Mouse (Mus musculus): Measurements from ENCODE around the gene Osbpl5. TPM values are rescaled to one million over a fixed set of nuclear protein-coding genes. Genes with fewer than 3 reads are reported as not detected.

Gene Osbpl5
- polyA plus RNA-seq, 1 experiment from 2014 or later: 32.4 TPM

- ATAC-seq (replicated peaks): no peak
- H3K4me2 ChIP-seq (replicated peaks): no peak overlapping the region
- H3K36me3 ChIP-seq: no peaks in the 10 kb centered on the region
- WGBS: 91% methylated on average over 4 of the region's 4 CpGs
- H3K9me3 ChIP-seq: no peaks in the 10 kb centered on the region
- H3K9ac ChIP-seq (replicated peaks): no peak overlapping the region
- no peaks in the 10 kb centered on the region for H3K27me3 ChIP-seq
- peaks cover 11% of the 10 kb centered on the region for H3K4me1 ChIP-seq
- H3K27ac ChIP-seq (replicated peaks): no peak overlapping the region
- H3K4me3 ChIP-seq: no peak overlapping the region
Observed at GRCm38 (mm10) chr7:143723841-143724240, 32.9 kb downstream of the Osbpl5 start.

GRCm38 (mm10) chr7:143722646-143723045, 34.1 kb downstream of the Osbpl5 start:
- Histone ChIP-seq H3K27me3 (no peaks in the 10 kb centered on the region), H3K4me1 (peaks cover 11% of the 10 kb centered on the region), H3K4me2 (replicated peaks) (no peak overlapping the region), H3K27ac (replicated peaks) (peak overlapping the region; percentile 24; the same call in 1 of the 2 replicates), H3K9me3 (no peaks in the 10 kb centered on the region), H3K4me3 (no peak overlapping the region), H3K36me3 (no peaks in the 10 kb centered on the region), H3K9ac (replicated peaks) (no peak overlapping the region)
- 67% methylated on average over 5 of the region's 5 CpGs for WGBS
- ATAC-seq (replicated peaks): peak; percentile 63; the same call in 1 of the 2 replicates

GRCm38 (mm10) chr7:143717811-143718210, 39.0 kb downstream of the Osbpl5 start:
- Histone ChIP-seq H3K4me2 (replicated peaks) (no peak overlapping the region), H3K4me1 (peaks cover 9% of the 10 kb centered on the region), H3K9me3 (no peaks in the 10 kb centered on the region), H3K36me3 (peaks cover 10% of the 10 kb centered on the region; the same call in 1 of the 2 replicates), H3K4me3 (no peak overlapping the region), H3K9ac (replicated peaks) (no peak overlapping the region), H3K27me3 (no peaks in the 10 kb centered on the region), H3K27ac (replicated peaks) (no peak overlapping the region)
- no peak for ATAC-seq (replicated peaks)
- 74% methylated on average over 1 of the region's 1 CpGs for WGBS

GRCm38 (mm10) chr7:143713421-143713820, 43.4 kb downstream of the Osbpl5 start:
- Histone ChIP-seq H3K36me3 (peaks cover 18% of the 10 kb centered on the region; the same call in 1 of the 2 replicates), H3K4me1 (0 out of 2 replicates have a peak, but pooled peaks cover 2% of the 10 kb centered on the region), H3K4me2 (replicated peaks) (no peak overlapping the region), H3K9ac (replicated peaks) (no peak overlapping the region), H3K4me3 (no peak overlapping the region), H3K27ac (replicated peaks) (no peak overlapping the region), H3K9me3 (no peaks in the 10 kb centered on the region), H3K27me3 (no peaks in the 10 kb centered on the region)
- ATAC-seq (replicated peaks): no peak
- 82% methylated on average over 4 of the region's 4 CpGs for WGBS

- Histone ChIP-seq H3K9me3 (no peaks in the 10 kb centered on the region), H3K27me3 (no peaks in the 10 kb centered on the region), H3K4me2 (replicated peaks) (no peak overlapping the region), H3K36me3 (peaks cover 20% of the 10 kb centered on the region; the same call in 1 of the 2 replicates), H3K27ac (replicated peaks) (no peak overlapping the region), H3K4me3 (no peak overlapping the region), H3K9ac (replicated peaks) (no peak overlapping the region), H3K4me1 (0 out of 2 replicates have a peak, but pooled peaks cover 2% of the 10 kb centered on the region)
- no peak for ATAC-seq (replicated peaks)
- WGBS: 73% methylated on average over 8 of the region's 8 CpGs
Observed at GRCm38 (mm10) chr7:143712771-143713348, 43.9 kb downstream of the Osbpl5 start.

- H3K36me3 ChIP-seq: peaks cover 20% of the 10 kb centered on the region; the same call in 1 of the 2 replicates
Observed at GRCm38 (mm10) chr7:143712023-143712422, 44.8 kb downstream of the Osbpl5 start.

GRCm38 (mm10) chr7:143711381-143711780, 45.4 kb downstream of the Osbpl5 start:
- H3K27ac ChIP-seq (replicated peaks): no peak overlapping the region
- no peak for ATAC-seq (replicated peaks)
- H3K4me3 ChIP-seq: no peak overlapping the region
- H3K4me2 ChIP-seq (replicated peaks): no peak overlapping the region
- no peaks in the 10 kb centered on the region for H3K9me3 ChIP-seq
- whole genome bisulfite sequencing: 84% methylated on average over 7 of the region's 7 CpGs
- H3K27me3 ChIP-seq: no peaks in the 10 kb centered on the region
- no peak overlapping the region for H3K9ac ChIP-seq (replicated peaks)
- H3K36me3 ChIP-seq: peaks cover 20% of the 10 kb centered on the region; the same call in 1 of the 2 replicates
- H3K4me1 ChIP-seq: 0 out of 2 replicates have a peak, but pooled peaks cover 2% of the 10 kb centered on the region

More at GRCm38 (mm10) chr7:143712023-143712422, 44.8 kb downstream of the Osbpl5 start:
- 0 out of 2 replicates have a peak, but pooled peaks cover 2% of the 10 kb centered on the region for H3K4me1 ChIP-seq
- ATAC-seq (replicated peaks): no peak
- H3K27me3 ChIP-seq: no peaks in the 10 kb centered on the region
- H3K9ac ChIP-seq (replicated peaks): no peak overlapping the region
- H3K27ac ChIP-seq (replicated peaks): no peak overlapping the region
- WGBS: 76% methylated on average over 4 of the region's 4 CpGs
- no peak overlapping the region for H3K4me3 ChIP-seq
- H3K9me3 ChIP-seq: no peaks in the 10 kb centered on the region
- H3K4me2 ChIP-seq (replicated peaks): no peak overlapping the region

- 0 out of 2 replicates have a peak, but pooled peaks cover 2% of the 10 kb centered on the region for H3K4me1 ChIP-seq
- no peak for ATAC-seq (replicated peaks)
- H3K27me3 ChIP-seq: no peaks in the 10 kb centered on the region
- H3K4me2 ChIP-seq (replicated peaks): no peak overlapping the region
- peaks cover 16% of the 10 kb centered on the region; the same call in 1 of the 2 replicates for H3K36me3 ChIP-seq
- H3K9me3 ChIP-seq: no peaks in the 10 kb centered on the region
- no peak overlapping the region for H3K4me3 ChIP-seq
- no peak overlapping the region for H3K9ac ChIP-seq (replicated peaks)
- WGBS: 90% methylated on average over 7 of the region's 7 CpGs
- H3K27ac ChIP-seq (replicated peaks): no peak overlapping the region
Observed at GRCm38 (mm10) chr7:143709395-143709794, 47.4 kb downstream of the Osbpl5 start.

GRCm38 (mm10) chr7:143706697-143707438, 49.9 kb downstream of the Osbpl5 start:
- H3K4me2 ChIP-seq (replicated peaks): no peak overlapping the region
- H3K9ac ChIP-seq (replicated peaks): no peak overlapping the region
- H3K4me1 ChIP-seq: no peaks in the 10 kb centered on the region
- H3K4me3 ChIP-seq: no peak overlapping the region
- peak; percentile 86 for ATAC-seq (replicated peaks)
- 0 out of 2 replicates have a peak overlapping the region, but pooled peaks have one; percentile 9 for H3K27ac ChIP-seq (replicated peaks)
- H3K27me3 ChIP-seq: no peaks in the 10 kb centered on the region
- 38% methylated on average over 7 of the region's 7 CpGs for WGBS
- no peaks in the 10 kb centered on the region for H3K9me3 ChIP-seq
- H3K36me3 ChIP-seq: peaks cover 22% of the 10 kb centered on the region

GRCm38 (mm10) chr7:143696140-143696539, 60.6 kb downstream of the Osbpl5 start:
- H3K4me1 ChIP-seq: no peaks in the 10 kb centered on the region
- H3K36me3 ChIP-seq: peaks cover 51% of the 10 kb centered on the region
- ATAC-seq (replicated peaks): no peak

GRCm38 (mm10) chr7:143694550-143694949, 62.2 kb downstream of the Osbpl5 start:
- 93% methylated on average over 7 of the region's 7 CpGs for WGBS
- no peak overlapping the region for H3K27ac ChIP-seq (replicated peaks)
- ATAC-seq (replicated peaks): no peak
- no peak overlapping the region for H3K4me3 ChIP-seq
- peaks cover 61% of the 10 kb centered on the region for H3K36me3 ChIP-seq
- no peaks in the 10 kb centered on the region for H3K27me3 ChIP-seq
- H3K9ac ChIP-seq (replicated peaks): no peak overlapping the region
- H3K4me2 ChIP-seq (replicated peaks): no peak overlapping the region
- no peaks in the 10 kb centered on the region for H3K9me3 ChIP-seq
- no peaks in the 10 kb centered on the region for H3K4me1 ChIP-seq

More at GRCm38 (mm10) chr7:143696140-143696539, 60.6 kb downstream of the Osbpl5 start:
- Histone ChIP-seq H3K4me3 (no peak overlapping the region), H3K4me2 (replicated peaks) (no peak overlapping the region), H3K9ac (replicated peaks) (no peak overlapping the region), H3K27ac (replicated peaks) (no peak overlapping the region), H3K9me3 (no peaks in the 10 kb centered on the region), H3K27me3 (no peaks in the 10 kb centered on the region)
- 73% methylated on average over 2 of the region's 2 CpGs for WGBS
